Mouse (Mus musculus): ENCODE measurements at regions not wholly inside any gene's neighbourhood (a gene's known extent, or its start where the extent isn't known, plus 50 kb on each side); places are given as distances from the start of the nearest gene placed in this dataset.

DNA sequence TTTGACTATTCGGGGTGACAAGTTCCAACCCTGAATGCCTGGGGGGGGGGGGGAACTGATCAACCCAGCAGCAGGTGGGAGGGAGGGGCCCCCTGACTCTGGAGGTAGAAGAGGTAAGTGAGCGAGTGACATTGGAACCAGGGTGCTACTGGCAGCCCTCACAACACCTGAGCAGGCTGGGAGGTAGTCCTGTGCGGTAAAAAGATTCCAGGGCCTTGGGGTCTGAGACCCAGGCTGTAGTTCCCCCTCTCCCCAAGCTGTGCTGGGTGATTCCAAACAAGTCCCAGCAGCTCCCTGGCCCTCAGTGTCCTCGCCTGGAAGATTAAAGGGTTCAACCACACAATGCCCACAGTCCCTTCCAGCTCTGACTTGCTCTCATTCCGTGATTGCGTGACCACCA lies 240.4 kb downstream of the 3110018I06Rik start:
- Histone ChIP-seq H3K4me2 (replicated peaks; ENCODE audit: low read depth) (no peak overlapping the region), H3K4me3 (ENCODE audit: low read depth, low read length) (no peak overlapping the region), H3K4me1 (replicated peaks; ENCODE audit: control insufficient read depth, insufficient read depth) (no peaks in the 10 kb centered on the region), H3K9ac (ENCODE audit: low read length) (no peak overlapping the region), H3K27me3 (ENCODE audit: control insufficient read depth, insufficient read depth, low read length) (no peaks in the 10 kb centered on the region), H3K36me3 (ENCODE audit: control insufficient read depth, insufficient read depth, low read length) (no peaks in the 10 kb centered on the region), H3K9me3 (ENCODE audit: control insufficient read depth, low read length) (no peaks in the 10 kb centered on the region), H3K27ac (replicated peaks) (peak overlapping the region; percentile 31)
- 74% methylated on average over 6 of the region's 6 CpGs for WGBS
- ATAC-seq (ENCODE audit: low FRiP score, low TSS enrichment) (no peak), DNase-seq (ENCODE audit: low spot score) (no peak)
- TF ChIP-seq EP300 (optimal IDR thresholded peaks at IDR 0.05) (no peak), CTCF (IDR thresholded peaks at IDR 0.05; ENCODE audit: low read depth) (no peak)

GRCm38 (mm10) chr12:107729301-107729700 lies 240.9 kb downstream of the 3110018I06Rik start:
- H3K4me1 ChIP-seq (replicated peaks; ENCODE audit: control insufficient read depth, insufficient read depth), result no peaks in the 10 kb centered on the region
- no peak overlapping the region for H3K9ac ChIP-seq (ENCODE audit: low read length)
- TF ChIP-seq EP300 (optimal IDR thresholded peaks at IDR 0.05) (no peak), CTCF (IDR thresholded peaks at IDR 0.05; ENCODE audit: low read depth) (no peak)
- H3K36me3 ChIP-seq (ENCODE audit: control insufficient read depth, insufficient read depth, low read length), result no peaks in the 10 kb centered on the region
- H3K27ac ChIP-seq (replicated peaks), result peak overlapping the region; percentile 45
- peak; percentile 38; the same call in 1 of the 2 replicates for ATAC-seq (ENCODE audit: low FRiP score, low TSS enrichment)
- H3K4me3 ChIP-seq (ENCODE audit: low read depth, low read length), result no peak overlapping the region
- H3K4me2 ChIP-seq (replicated peaks; ENCODE audit: low read depth), result no peak overlapping the region
- 74% methylated on average over 11 of the region's 11 CpGs for WGBS
- no peaks in the 10 kb centered on the region for H3K27me3 ChIP-seq (ENCODE audit: control insufficient read depth, insufficient read depth, low read length)
- DNase-seq (ENCODE audit: low spot score), result no peak
- no peaks in the 10 kb centered on the region for H3K9me3 ChIP-seq (ENCODE audit: control insufficient read depth, low read length)

- H3K4me1 ChIP-seq (replicated peaks; ENCODE audit: control insufficient read depth, insufficient read depth), result no peaks in the 10 kb centered on the region
Measured at GRCm38 (mm10) chr12:107730940-107731339, 242.5 kb downstream of the 3110018I06Rik start.

GRCm38 (mm10) chr12:107734536-107734935 lies 246.1 kb downstream of the 3110018I06Rik start:
- Histone ChIP-seq H3K4me1 (replicated peaks; ENCODE audit: control insufficient read depth, insufficient read depth) (no peaks in the 10 kb centered on the region), H3K36me3 (ENCODE audit: control insufficient read depth, insufficient read depth, low read length) (no peaks in the 10 kb centered on the region), H3K4me2 (replicated peaks; ENCODE audit: low read depth) (no peak overlapping the region), H3K9ac (ENCODE audit: low read length) (no peak overlapping the region), H3K27ac (replicated peaks) (no peak overlapping the region), H3K27me3 (ENCODE audit: control insufficient read depth, insufficient read depth, low read length) (no peaks in the 10 kb centered on the region), H3K9me3 (ENCODE audit: control insufficient read depth, low read length) (no peaks in the 10 kb centered on the region), H3K4me3 (ENCODE audit: low read depth, low read length) (no peak overlapping the region)
- 83% methylated on average over 6 of the region's 6 CpGs for WGBS
- DNase-seq (ENCODE audit: low spot score), result no peak
- ATAC-seq (ENCODE audit: low FRiP score, low TSS enrichment), result no peak
- TF ChIP-seq CTCF (IDR thresholded peaks at IDR 0.05; ENCODE audit: low read depth) (no peak), EP300 (optimal IDR thresholded peaks at IDR 0.05) (no peak)

More at GRCm38 (mm10) chr12:107730940-107731339, 242.5 kb downstream of the 3110018I06Rik start:
- H3K36me3 ChIP-seq (ENCODE audit: control insufficient read depth, insufficient read depth, low read length), result no peaks in the 10 kb centered on the region
- no peak overlapping the region for H3K27ac ChIP-seq (replicated peaks)
- H3K27me3 ChIP-seq (ENCODE audit: control insufficient read depth, insufficient read depth, low read length), result no peaks in the 10 kb centered on the region
- H3K9ac ChIP-seq (ENCODE audit: low read length), result no peak overlapping the region
- no peak for TF ChIP-seq EP300 (optimal IDR thresholded peaks at IDR 0.05)
- TF ChIP-seq CTCF (IDR thresholded peaks at IDR 0.05; ENCODE audit: low read depth), result peak; percentile 42; the same call in 1 of the 2 replicates
- H3K4me3 ChIP-seq (ENCODE audit: low read depth, low read length), result no peak overlapping the region
- ATAC-seq (ENCODE audit: low FRiP score, low TSS enrichment) (no peak), DNase-seq (ENCODE audit: low spot score) (no peak)
- no peaks in the 10 kb centered on the region for H3K9me3 ChIP-seq (ENCODE audit: control insufficient read depth, low read length)
- 69% methylated on average over 4 of the region's 4 CpGs for WGBS
- no peak overlapping the region for H3K4me2 ChIP-seq (replicated peaks; ENCODE audit: low read depth)

- no peak for TF ChIP-seq CTCF (IDR thresholded peaks at IDR 0.05; ENCODE audit: low read depth)
- TF ChIP-seq EP300 (optimal IDR thresholded peaks at IDR 0.05), result no peak
- no peak for DNase-seq (ENCODE audit: low spot score)
- Histone ChIP-seq H3K4me2 (replicated peaks; ENCODE audit: low read depth) (no peak overlapping the region), H3K9ac (ENCODE audit: low read length) (no peak overlapping the region), H3K36me3 (ENCODE audit: control insufficient read depth, insufficient read depth, low read length) (no peaks in the 10 kb centered on the region), H3K27me3 (ENCODE audit: control insufficient read depth, insufficient read depth, low read length) (no peaks in the 10 kb centered on the region), H3K27ac (replicated peaks) (no peak overlapping the region), H3K4me3 (ENCODE audit: low read depth, low read length) (no peak overlapping the region), H3K9me3 (ENCODE audit: control insufficient read depth, low read length) (no peaks in the 10 kb centered on the region), H3K4me1 (replicated peaks; ENCODE audit: control insufficient read depth, insufficient read depth) (no peaks in the 10 kb centered on the region)
- WGBS, result 63% methylated on average over 13 of the region's 13 CpGs
- ATAC-seq (ENCODE audit: low FRiP score, low TSS enrichment), result no peak
Measured at GRCm38 (mm10) chr12:107742641-107743040, 254.2 kb downstream of the 3110018I06Rik start.

GRCm38 (mm10) chr12:107744822-107745221 lies 256.4 kb downstream of the 3110018I06Rik start:
- Histone ChIP-seq H3K4me3 (ENCODE audit: low read depth, low read length) (no peak overlapping the region), H3K9me3 (ENCODE audit: control insufficient read depth, low read length) (no peaks in the 10 kb centered on the region), H3K4me2 (replicated peaks; ENCODE audit: low read depth) (no peak overlapping the region), H3K27ac (replicated peaks) (no peak overlapping the region), H3K4me1 (replicated peaks; ENCODE audit: control insufficient read depth, insufficient read depth) (no peaks in the 10 kb centered on the region), H3K36me3 (ENCODE audit: control insufficient read depth, insufficient read depth, low read length) (no peaks in the 10 kb centered on the region), H3K27me3 (ENCODE audit: control insufficient read depth, insufficient read depth, low read length) (no peaks in the 10 kb centered on the region), H3K9ac (ENCODE audit: low read length) (no peak overlapping the region)
- ATAC-seq (ENCODE audit: low FRiP score, low TSS enrichment) (no peak), DNase-seq (ENCODE audit: low spot score) (no peak)
- WGBS, result 89% methylated on average over 8 of the region's 8 CpGs
- TF ChIP-seq EP300 (optimal IDR thresholded peaks at IDR 0.05) (no peak), CTCF (IDR thresholded peaks at IDR 0.05; ENCODE audit: low read depth) (no peak)

All from stomach, postnatal 0 days (tissue).